Mouse (Mus musculus): ENCODE measurements around the gene Gm13889. TPM values are rescaled to one million over a fixed set of nuclear protein-coding genes. Genes with fewer than 3 reads are reported as not detected.

Gene Gm13889
- polyA plus RNA-seq, 1 experiment from 2014 or later = 3.3 TPM

DNA sequence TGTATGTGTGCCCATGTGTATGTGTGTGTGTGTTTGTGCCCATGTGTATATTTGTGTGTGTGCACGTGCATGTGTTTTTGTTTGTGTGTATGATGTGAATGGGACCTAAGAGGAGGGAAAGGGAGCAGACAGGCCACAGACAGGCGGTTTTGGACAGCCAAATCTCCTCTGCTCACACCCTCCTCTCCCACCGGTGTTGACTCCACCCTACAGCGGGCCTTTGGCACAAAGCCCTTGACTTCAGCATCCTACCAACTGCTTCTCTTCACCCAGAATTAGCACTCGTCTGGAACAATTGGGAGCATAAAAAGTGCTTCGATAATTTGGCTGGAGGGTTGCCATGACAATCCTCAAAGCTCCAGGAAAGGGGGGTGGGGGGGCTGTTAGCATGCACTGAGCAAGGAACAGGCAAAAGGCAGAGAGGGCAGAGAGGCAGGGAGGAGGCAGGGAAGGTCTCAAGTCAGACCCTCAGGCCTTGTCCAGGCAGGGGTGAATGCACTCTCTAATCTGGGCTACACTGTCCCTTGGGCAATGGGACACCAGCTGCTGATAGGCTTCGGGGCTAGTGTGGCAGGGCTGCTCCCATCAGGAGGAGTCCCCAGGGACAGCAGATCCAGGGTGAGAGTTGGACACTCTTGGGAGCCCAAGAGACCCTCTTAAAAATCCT is 7.6 kb upstream of the Gm13889 start:
- Histone ChIP-seq H3K27me3 (ENCODE audit: control insufficient read depth, insufficient read depth, low read length) (no peaks in the 10 kb centered on the region), H3K27ac (ENCODE audit: low read depth, low read length) (no peak overlapping the region), H3K4me1 (replicated peaks; ENCODE audit: control insufficient read depth, insufficient read depth, low read length) (no peaks in the 10 kb centered on the region), H3K4me3 (ENCODE audit: low read depth, low read length) (no peak overlapping the region), H3K36me3 (ENCODE audit: control insufficient read depth, insufficient read depth, low read length) (no peaks in the 10 kb centered on the region), H3K9me3 (ENCODE audit: control insufficient read depth, low read length) (no peaks in the 10 kb centered on the region), H3K4me2 (replicated peaks; ENCODE audit: low read depth, low read length) (no peak overlapping the region), H3K9ac (ENCODE audit: low read depth, low read length) (no peak overlapping the region)
- DNase-seq (ENCODE audit: low spot score) (no peak), ATAC-seq (ENCODE audit: low FRiP score) (peak; percentile 22)
- 62% methylated on average over 7 of the region's 7 CpGs for WGBS

DNA sequence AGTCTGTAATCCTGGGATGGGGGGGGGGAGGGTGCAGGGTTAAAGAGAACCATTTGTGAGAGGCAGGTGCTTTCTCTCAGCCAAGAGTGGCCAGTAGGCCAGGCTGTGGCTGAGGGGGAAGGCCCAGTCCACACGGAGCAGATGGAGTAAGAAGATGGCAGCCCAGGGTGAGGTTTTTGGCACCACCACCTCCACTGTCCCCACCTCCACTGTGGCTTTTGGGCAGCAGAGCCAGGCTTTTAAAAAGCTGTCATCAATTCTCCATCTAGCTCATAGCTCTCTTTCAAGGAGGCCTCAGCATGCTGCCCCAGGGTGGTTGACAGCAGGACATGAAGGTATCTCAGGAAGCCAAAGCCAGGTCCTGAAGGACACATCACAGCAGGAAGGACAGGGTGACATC is 6.8 kb upstream of the Gm13889 start:
- no peak overlapping the region for H3K27ac ChIP-seq (ENCODE audit: low read depth, low read length)
- H3K27me3 ChIP-seq (ENCODE audit: control insufficient read depth, insufficient read depth, low read length) = no peaks in the 10 kb centered on the region
- DNase-seq (ENCODE audit: low spot score) = no peak
- no peaks in the 10 kb centered on the region for H3K36me3 ChIP-seq (ENCODE audit: control insufficient read depth, insufficient read depth, low read length)
- no peak overlapping the region for H3K4me3 ChIP-seq (ENCODE audit: low read depth, low read length)
- no peak overlapping the region for H3K9ac ChIP-seq (ENCODE audit: low read depth, low read length)
- H3K4me1 ChIP-seq (replicated peaks; ENCODE audit: control insufficient read depth, insufficient read depth, low read length) = no peaks in the 10 kb centered on the region
- WGBS = 93% methylated on average over 1 of the region's 1 CpGs
- no peak overlapping the region for H3K4me2 ChIP-seq (replicated peaks; ENCODE audit: low read depth, low read length)
- no peaks in the 10 kb centered on the region for H3K9me3 ChIP-seq (ENCODE audit: control insufficient read depth, low read length)
- no peak for ATAC-seq (ENCODE audit: low FRiP score)

DNA sequence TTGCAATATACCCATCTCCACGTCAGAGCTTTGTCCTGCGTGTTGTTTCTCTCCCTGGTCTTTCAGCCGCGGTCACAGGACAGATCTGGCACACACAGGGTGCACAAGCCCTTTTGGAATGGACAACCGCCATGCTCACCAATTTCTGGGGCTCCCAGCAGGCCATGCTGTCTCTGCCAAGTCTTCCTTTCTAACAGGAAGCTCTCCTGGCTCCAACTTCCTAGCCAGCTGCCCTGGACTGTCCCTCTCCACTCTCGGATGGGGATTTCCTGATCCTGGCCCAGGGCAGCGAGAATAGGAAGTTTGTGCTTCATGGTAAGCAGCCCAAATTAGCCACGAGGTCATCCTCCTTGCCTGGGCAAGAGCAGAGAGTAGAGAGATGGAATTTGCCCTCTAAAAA is 4.7 kb upstream of the Gm13889 start:
- WGBS = 77% methylated on average over 8 of the region's 8 CpGs
- H3K4me2 ChIP-seq (replicated peaks; ENCODE audit: low read depth, low read length) = no peak overlapping the region
- no peaks in the 10 kb centered on the region for H3K36me3 ChIP-seq (ENCODE audit: control insufficient read depth, insufficient read depth, low read length)
- H3K4me1 ChIP-seq (replicated peaks; ENCODE audit: control insufficient read depth, insufficient read depth, low read length) = no peaks in the 10 kb centered on the region
- DNase-seq (ENCODE audit: low spot score) = no peak
- H3K9ac ChIP-seq (ENCODE audit: low read depth, low read length) = no peak overlapping the region
- H3K27ac ChIP-seq (ENCODE audit: low read depth, low read length) = no peak overlapping the region
- H3K4me3 ChIP-seq (ENCODE audit: low read depth, low read length) = no peak overlapping the region
- peaks cover 13% of the 10 kb centered on the region for H3K27me3 ChIP-seq (ENCODE audit: control insufficient read depth, insufficient read depth, low read length)
- no peaks in the 10 kb centered on the region for H3K9me3 ChIP-seq (ENCODE audit: control insufficient read depth, low read length)
- ATAC-seq (ENCODE audit: low FRiP score) = no peak

DNA sequence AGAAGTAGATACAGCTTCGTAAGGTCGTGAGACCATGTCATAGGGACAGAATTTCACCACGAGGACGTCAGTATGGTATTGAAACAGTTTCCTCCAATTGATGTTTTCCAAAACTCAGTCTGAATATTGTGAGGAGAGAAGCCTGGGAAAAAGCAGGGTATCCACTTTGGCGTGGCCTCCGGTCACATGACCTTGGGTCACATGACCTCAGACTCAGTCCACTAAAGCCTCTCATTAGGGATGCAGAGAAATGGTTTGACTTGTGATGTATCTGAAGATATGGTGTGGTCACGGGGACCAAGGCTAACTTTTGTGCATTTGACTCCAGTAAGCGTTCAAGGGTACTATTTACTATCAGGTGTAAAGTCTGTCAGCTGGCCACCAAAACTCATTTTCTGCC is 2.3 kb upstream of the Gm13889 start:
- no peak overlapping the region for H3K4me3 ChIP-seq (ENCODE audit: low read depth, low read length)
- H3K9ac ChIP-seq (ENCODE audit: low read depth, low read length) = no peak overlapping the region
- H3K36me3 ChIP-seq (ENCODE audit: control insufficient read depth, insufficient read depth, low read length) = no peaks in the 10 kb centered on the region
- H3K27ac ChIP-seq (ENCODE audit: low read depth, low read length) = no peak overlapping the region
- no peak for DNase-seq (ENCODE audit: low spot score)
- H3K27me3 ChIP-seq (ENCODE audit: control insufficient read depth, insufficient read depth, low read length) = peaks cover 31% of the 10 kb centered on the region
- ATAC-seq (ENCODE audit: low FRiP score) = no peak
- 80% methylated on average over 8 of the region's 8 CpGs for WGBS
- peaks cover 3% of the 10 kb centered on the region; the same call in 1 of the 2 replicates for H3K4me1 ChIP-seq (replicated peaks; ENCODE audit: control insufficient read depth, insufficient read depth, low read length)
- no peaks in the 10 kb centered on the region for H3K9me3 ChIP-seq (ENCODE audit: control insufficient read depth, low read length)
- no peak overlapping the region for H3K4me2 ChIP-seq (replicated peaks; ENCODE audit: low read depth, low read length)

DNA sequence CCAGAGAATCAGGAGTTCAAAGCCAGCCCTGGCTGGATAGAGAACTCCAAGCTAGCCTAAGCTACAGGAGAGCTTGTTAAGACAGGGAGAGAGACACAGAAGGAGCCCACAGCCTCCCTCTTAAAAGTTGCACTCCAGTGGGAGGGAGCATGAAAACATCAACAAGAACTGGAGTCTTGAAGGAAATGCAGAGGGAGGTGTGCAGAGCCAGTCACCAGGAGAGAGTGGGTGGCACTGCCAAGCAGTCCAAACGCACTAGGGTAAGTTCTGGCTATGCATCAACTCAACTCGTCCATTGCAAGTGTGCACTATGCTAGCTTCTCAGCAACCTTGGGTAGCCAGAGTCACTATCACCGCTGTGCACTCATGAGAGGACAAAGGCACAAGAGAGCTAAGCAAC is 1.2 kb upstream of the Gm13889 start:
- Histone ChIP-seq H3K9ac (ENCODE audit: low read depth, low read length) (no peak overlapping the region), H3K4me1 (replicated peaks; ENCODE audit: control insufficient read depth, insufficient read depth, low read length) (peaks cover 3% of the 10 kb centered on the region; the same call in 1 of the 2 replicates), H3K4me2 (replicated peaks; ENCODE audit: low read depth, low read length) (no peak overlapping the region), H3K9me3 (ENCODE audit: control insufficient read depth, low read length) (no peaks in the 10 kb centered on the region), H3K4me3 (ENCODE audit: low read depth, low read length) (no peak overlapping the region), H3K27me3 (ENCODE audit: control insufficient read depth, insufficient read depth, low read length) (peaks cover 36% of the 10 kb centered on the region), H3K36me3 (ENCODE audit: control insufficient read depth, insufficient read depth, low read length) (no peaks in the 10 kb centered on the region), H3K27ac (ENCODE audit: low read depth, low read length) (no peak overlapping the region)
- ATAC-seq (ENCODE audit: low FRiP score) (no peak), DNase-seq (ENCODE audit: low spot score) (no peak)
- WGBS = 60% methylated on average over 3 of the region's 3 CpGs

DNA sequence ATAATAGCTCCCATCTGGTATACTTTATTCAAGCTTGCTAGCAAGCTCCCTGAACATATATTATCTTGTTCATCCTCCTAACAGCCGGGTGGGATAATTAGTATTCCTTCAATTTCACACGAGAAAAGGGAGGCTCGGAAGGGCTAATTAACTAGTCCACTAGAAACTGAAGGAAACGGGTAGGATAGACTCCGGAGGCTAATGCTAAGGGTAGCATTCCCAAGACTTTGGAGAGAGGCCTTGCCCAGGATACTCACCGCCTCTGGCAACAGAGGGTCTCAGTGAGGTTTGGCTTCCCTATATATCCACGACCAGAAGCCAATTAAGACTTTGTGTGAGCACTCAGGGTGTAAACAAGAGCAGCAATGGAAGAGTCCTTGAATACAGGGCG is 779 bp upstream of the Gm13889 start:
- ATAC-seq (ENCODE audit: low FRiP score) = no peak
- Histone ChIP-seq H3K27ac (ENCODE audit: low read depth, low read length) (no peak overlapping the region), H3K27me3 (ENCODE audit: control insufficient read depth, insufficient read depth, low read length) (peaks cover 36% of the 10 kb centered on the region), H3K9me3 (ENCODE audit: control insufficient read depth, low read length) (no peaks in the 10 kb centered on the region), H3K4me2 (replicated peaks; ENCODE audit: low read depth, low read length) (no peak overlapping the region), H3K9ac (ENCODE audit: low read depth, low read length) (no peak overlapping the region), H3K36me3 (ENCODE audit: control insufficient read depth, insufficient read depth, low read length) (no peaks in the 10 kb centered on the region), H3K4me3 (ENCODE audit: low read depth, low read length) (no peak overlapping the region), H3K4me1 (replicated peaks; ENCODE audit: control insufficient read depth, insufficient read depth, low read length) (peaks cover 3% of the 10 kb centered on the region; the same call in 1 of the 2 replicates)
- no peak for DNase-seq (ENCODE audit: low spot score)
- WGBS = 50% methylated on average over 8 of the region's 8 CpGs

DNA sequence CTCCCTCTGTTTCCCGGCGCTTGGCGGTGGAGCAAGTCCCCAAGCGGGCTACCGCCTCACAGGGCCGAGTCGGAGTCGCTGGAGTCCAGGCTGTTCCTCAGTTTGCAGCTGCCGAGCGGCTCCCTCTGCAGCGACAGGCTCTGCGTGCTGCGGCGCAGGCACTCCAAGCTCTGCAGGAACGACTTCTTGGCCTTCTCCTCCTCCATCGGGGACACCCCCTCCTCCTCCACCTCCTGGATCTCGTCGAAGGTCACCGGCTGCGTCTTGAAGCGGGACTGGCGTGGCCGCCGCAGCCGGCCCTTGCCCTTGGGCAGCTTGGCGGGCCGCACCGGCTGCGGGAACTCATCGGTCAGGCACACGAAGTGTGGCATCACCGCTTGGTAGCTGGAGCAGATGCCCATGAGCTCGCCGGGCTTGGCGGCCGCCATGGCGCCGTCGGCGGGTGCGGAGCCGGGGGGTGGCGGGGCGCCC is 635 bp downstream of the Gm13889 start:
- Histone ChIP-seq H3K27me3 (ENCODE audit: control insufficient read depth, insufficient read depth, low read length) (peaks cover 36% of the 10 kb centered on the region), H3K4me1 (replicated peaks; ENCODE audit: control insufficient read depth, insufficient read depth, low read length) (peaks cover 3% of the 10 kb centered on the region; the same call in 1 of the 2 replicates), H3K9ac (ENCODE audit: low read depth, low read length) (peak overlapping the region; percentile 58), H3K4me3 (ENCODE audit: low read depth, low read length) (peak overlapping the region; percentile 58), H3K36me3 (ENCODE audit: control insufficient read depth, insufficient read depth, low read length) (no peaks in the 10 kb centered on the region), H3K27ac (ENCODE audit: low read depth, low read length) (0 out of 2 replicates have a peak overlapping the region, but pooled peaks have one; percentile 17), H3K9me3 (ENCODE audit: control insufficient read depth, low read length) (no peaks in the 10 kb centered on the region), H3K4me2 (replicated peaks; ENCODE audit: low read depth, low read length) (peak overlapping the region; percentile 99)
- DNase-seq (ENCODE audit: low spot score) (peak; percentile 73), ATAC-seq (ENCODE audit: low FRiP score) (peak; percentile 63)
- WGBS = 0% methylated on average over 44 of the region's 44 CpGs

DNA sequence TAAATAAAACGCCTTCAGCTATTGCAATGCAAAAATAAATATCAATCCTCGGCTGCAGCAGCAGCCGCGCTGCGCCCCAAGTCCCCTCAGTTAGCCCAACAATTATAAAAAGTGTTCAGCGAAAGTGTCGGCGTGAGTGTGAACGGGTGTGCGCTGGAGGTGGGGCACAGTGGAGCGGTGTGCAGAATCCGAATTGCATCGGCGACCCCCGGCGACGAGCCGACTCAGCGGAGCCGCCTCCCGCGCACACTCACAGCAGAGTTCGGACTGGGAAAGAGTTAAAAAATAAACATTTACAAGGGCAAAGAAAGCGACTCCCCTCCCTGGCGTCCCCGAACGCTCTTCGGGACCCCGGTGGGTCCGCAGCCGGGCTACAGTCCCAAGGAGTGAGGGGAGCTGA is 1.1 kb downstream of the Gm13889 start:
- Histone ChIP-seq H3K4me2 (replicated peaks; ENCODE audit: low read depth, low read length) (peak overlapping the region; percentile 99), H3K9me3 (ENCODE audit: control insufficient read depth, low read length) (no peaks in the 10 kb centered on the region), H3K4me3 (ENCODE audit: low read depth, low read length) (peak overlapping the region; percentile 58), H3K9ac (ENCODE audit: low read depth, low read length) (peak overlapping the region; percentile 58), H3K27me3 (ENCODE audit: control insufficient read depth, insufficient read depth, low read length) (peaks cover 36% of the 10 kb centered on the region), H3K4me1 (replicated peaks; ENCODE audit: control insufficient read depth, insufficient read depth, low read length) (peaks cover 3% of the 10 kb centered on the region; the same call in 1 of the 2 replicates), H3K27ac (ENCODE audit: low read depth, low read length) (no peak overlapping the region), H3K36me3 (ENCODE audit: control insufficient read depth, insufficient read depth, low read length) (no peaks in the 10 kb centered on the region)
- DNase-seq (ENCODE audit: low spot score) (no peak), ATAC-seq (ENCODE audit: low FRiP score) (peak; percentile 32)
- under 1% methylated on average over 31 of the region's 31 CpGs for WGBS

Data from hindbrain, embryonic 11.5 days (tissue).